Mouse (Mus musculus) thymus, adult 2 months (tissue): Measurements from ENCODE around the gene Eif3d.

Experiments
- CTCF ChIP-seq: fragments of 200-500 bp; IDR thresholded peaks from 2 replicates; pipeline ENCODE4 v1.5.1; 2012; ENCODE audit warnings: mild to moderate bottlenecking, control low read depth, low read length, moderate library complexity, borderline replicate concordance; ENCODE audit not compliant: control insufficient read depth, poor library complexity, insufficient read depth; ENCODE audit errors: extremely low read depth
- POLR2A ChIP-seq: fragments of 200-500 bp; IDR thresholded peaks from 2 replicates; pipeline ENCODE4 v1.6.1; 2012; ENCODE audit warnings: mild to moderate bottlenecking, low read length, control low read depth, moderate library complexity; ENCODE audit not compliant: control insufficient read depth, poor library complexity, insufficient read depth; ENCODE audit errors: extremely low read depth

DNA sequence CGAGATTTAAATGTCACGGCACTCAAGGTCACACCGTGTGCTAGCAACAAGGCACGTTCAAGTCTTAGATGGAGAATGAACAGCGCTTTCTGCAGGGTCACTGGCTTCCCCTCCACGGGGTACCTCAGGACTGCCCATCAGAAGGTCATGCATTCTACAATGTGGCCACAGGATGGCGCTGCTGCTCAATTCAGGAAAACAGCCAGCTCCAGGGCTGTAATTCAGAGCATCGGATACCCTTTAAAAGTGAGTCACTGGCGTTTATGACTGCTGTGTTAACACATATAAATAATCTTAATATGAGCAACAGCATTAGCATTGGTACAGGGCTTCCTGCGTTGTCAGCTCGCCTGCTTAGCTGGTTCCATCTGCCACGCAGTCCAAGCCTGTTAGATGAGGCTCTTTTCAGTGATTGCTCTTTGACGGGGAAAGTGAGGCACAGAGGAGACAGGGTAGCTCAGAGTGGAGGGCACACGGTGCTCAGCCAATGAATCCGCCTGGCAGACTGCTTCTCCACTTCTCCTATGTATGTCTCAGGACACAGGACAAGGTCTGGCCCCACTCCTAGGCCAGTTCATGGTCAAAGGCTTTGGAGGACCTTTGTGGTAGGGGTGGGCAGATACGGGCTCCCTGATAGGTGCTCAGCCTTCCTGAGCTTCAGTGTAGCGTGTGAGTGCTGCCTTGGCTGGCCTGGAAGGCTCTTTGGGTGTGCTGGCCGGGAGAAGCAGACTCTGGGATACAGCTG lies 11.8 kb upstream of the Eif3d start:
- TF ChIP-seq CTCF (peak; percentile 40; the same call in 1 of the 2 replicates), POLR2A (no peak)
